Mouse (Mus musculus) small intestine, adult 2 months (tissue): ENCODE results near the gene Ncam1. TPM values are rescaled to one million over a fixed set of nuclear protein-coding genes. Genes with fewer than 3 reads are reported as not detected.

Experiments
- H3K27ac ChIP-seq: fragments of 200-500 bp; 2 replicates; pipeline ENCODE4 v1.5.1; 2012; ENCODE audit warnings: low read depth, low read length, control low read depth, inconsistent platforms; ENCODE audit not compliant: insufficient read depth
- H3K27me3 ChIP-seq: fragments of 200-500 bp; 2 replicates; pipeline ENCODE4 v1.6.1; 2012; ENCODE audit warnings: mild to moderate bottlenecking, moderate library complexity, low read length, inconsistent platforms; ENCODE audit not compliant: control insufficient read depth, insufficient read depth
- H3K36me3 ChIP-seq: fragments of 200-500 bp; 2 replicates; pipeline ENCODE4 v1.6.1; 2012; ENCODE audit warnings: mild to moderate bottlenecking, low read length, control low read depth, inconsistent platforms; ENCODE audit not compliant: control insufficient read depth, insufficient read depth
- H3K4me1 ChIP-seq: fragments of 200-500 bp; 2 replicates; pipeline ENCODE4 v1.6.1; 2012; ENCODE audit warnings: low read length, inconsistent platforms, mixed read lengths; ENCODE audit not compliant: control insufficient read depth, insufficient read depth, insufficient read length
- H3K4me3 ChIP-seq: fragments of 200-500 bp; 2 replicates; pipeline ENCODE4 v1.5.1; 2012; ENCODE audit warnings: low read depth, mild to moderate bottlenecking, control low read depth, inconsistent platforms, low read length, moderate library complexity
- CTCF ChIP-seq: fragments of 200-500 bp; IDR thresholded peaks from 2 replicates; pipeline ENCODE4 v1.5.1; 2012; ENCODE audit warnings: low read depth, mild to moderate bottlenecking, control low read depth, inconsistent platforms, low read length, moderate library complexity, mixed read lengths; ENCODE audit not compliant: insufficient replicate concordance, insufficient read length; ENCODE audit errors: extremely low read depth
- POLR2A ChIP-seq: fragments of 200-500 bp; IDR thresholded peaks from 2 replicates; pipeline ENCODE4 v1.6.1; 2012; ENCODE audit warnings: low read depth, mild to moderate bottlenecking, control low read depth, inconsistent platforms, low read length, moderate library complexity
- WGBS: fragments of 180-500 bp; shearing (Covaris S2); methylation state at CpG from one replicate; pipeline ENCODE4 v1.1.7; 2018; 5-methylcytosine and 5-hydroxymethylcytosine counted together
- polyA plus RNA-seq: library from polyadenylated mRNA; depleted of rRNA; stranded (reverse); fragments of >200 nt; gene quantifications from 2 replicates; pipeline ENCODE4 v1.2.3, GENCODE M21; 2012

Ncam1 gene
- polyA plus RNA-seq, 1 experiment: 3.5 TPM

DNA sequence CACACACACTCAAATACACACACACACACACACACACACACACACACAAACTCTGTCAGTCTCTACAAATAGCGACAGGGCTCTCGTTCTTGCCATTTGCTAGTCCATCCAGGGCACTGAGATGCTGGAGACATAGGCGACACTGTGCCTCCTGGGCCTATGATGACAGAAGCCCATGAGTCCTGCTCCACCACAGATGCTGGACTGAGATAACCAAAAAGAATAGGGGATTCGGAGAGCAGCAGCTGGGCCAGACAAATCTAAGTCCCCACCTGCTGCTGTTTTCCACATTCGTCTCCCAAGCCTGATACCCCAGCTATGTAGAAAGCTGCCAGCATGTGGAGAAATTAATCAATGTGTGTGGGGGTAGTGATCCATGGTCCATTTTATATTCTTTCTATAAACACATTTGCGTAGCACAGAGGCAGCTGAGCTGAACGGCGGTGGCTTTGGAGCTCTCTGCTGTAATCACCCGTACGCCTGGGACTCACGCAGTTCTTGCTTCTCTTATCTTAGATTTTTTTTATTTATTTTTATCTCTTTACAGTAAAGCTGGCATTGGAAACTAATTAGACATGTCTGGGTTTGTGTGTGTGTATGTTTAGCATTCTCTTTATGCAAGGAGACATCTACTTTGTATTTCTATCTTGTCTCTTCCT, 162.9 kb downstream of the Ncam1 start:
- Histone ChIP-seq H3K27me3 (no peaks in the 10 kb centered on the region), H3K4me3 (no peak overlapping the region), H3K4me1 (no peaks in the 10 kb centered on the region), H3K36me3 (no peaks in the 10 kb centered on the region), H3K27ac (no peak overlapping the region)
- TF ChIP-seq POLR2A (no peak), CTCF (no peak)
- 85% methylated on average over 11 of the region's 11 CpGs for WGBS

DNA sequence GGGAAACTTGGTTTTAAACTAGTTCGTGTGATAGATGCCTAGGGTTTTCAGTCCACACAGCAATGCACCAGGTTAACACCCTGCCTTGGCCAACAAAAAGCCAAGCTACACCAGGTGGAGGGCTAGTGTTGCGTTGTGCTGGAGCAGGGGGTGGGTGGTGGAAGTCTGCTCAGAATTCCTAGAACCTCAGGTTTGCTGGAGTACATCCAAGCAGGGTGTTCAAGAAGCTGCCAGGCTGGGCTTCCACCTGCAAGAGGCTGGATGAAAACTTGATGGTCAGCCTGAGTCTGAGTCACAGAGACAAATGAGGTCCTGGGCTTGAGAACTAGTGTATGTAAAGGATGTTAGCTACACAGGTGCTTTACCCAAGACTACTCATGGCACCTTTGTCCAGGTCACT, 166.1 kb downstream of the Ncam1 start:
- Histone ChIP-seq H3K36me3 (no peaks in the 10 kb centered on the region), H3K27me3 (no peaks in the 10 kb centered on the region), H3K27ac (no peak overlapping the region), H3K4me1 (no peaks in the 10 kb centered on the region), H3K4me3 (no peak overlapping the region)
- TF ChIP-seq POLR2A (no peak), CTCF (no peak)
- 87% methylated on average over 2 of the region's 2 CpGs for WGBS

- WGBS: 82% methylated on average over 2 of the region's 2 CpGs
- H3K27ac ChIP-seq: no peak overlapping the region
Measured at GRCm38 (mm10) chr9:49630336-49630735, 168.4 kb downstream of the Ncam1 start.

DNA sequence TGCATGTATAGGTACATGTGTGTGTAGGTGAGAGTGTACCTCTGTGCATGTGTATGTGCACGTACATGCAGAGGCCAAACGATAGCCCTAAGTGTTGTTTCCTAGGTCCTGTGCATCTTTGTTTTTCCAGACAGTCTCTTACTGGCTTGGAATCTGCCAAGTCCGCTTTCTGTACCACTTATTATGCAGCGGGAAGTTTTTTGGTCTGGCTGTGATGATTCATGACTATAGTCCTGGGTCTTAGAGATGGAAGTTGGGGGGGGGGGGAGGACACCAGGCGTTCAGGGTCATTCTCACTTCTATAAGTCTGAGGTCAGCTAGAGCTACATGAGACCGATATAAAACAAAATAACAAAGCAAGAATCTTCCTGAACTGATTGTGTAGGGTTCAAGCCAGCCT, 173.8 kb downstream of the Ncam1 start:
- no peak overlapping the region for H3K27ac ChIP-seq
- 86% methylated on average over 6 of the region's 6 CpGs for WGBS
- H3K4me3 ChIP-seq: no peak overlapping the region
- no peaks in the 10 kb centered on the region for H3K36me3 ChIP-seq
- no peaks in the 10 kb centered on the region for H3K4me1 ChIP-seq
- no peaks in the 10 kb centered on the region for H3K27me3 ChIP-seq
- TF ChIP-seq CTCF (no peak), POLR2A (no peak)

More at GRCm38 (mm10) chr9:49630336-49630735, 168.4 kb downstream of the Ncam1 start:
- no peak for TF ChIP-seq POLR2A
- TF ChIP-seq CTCF: no peak
- H3K36me3 ChIP-seq: no peaks in the 10 kb centered on the region
- H3K4me1 ChIP-seq: no peaks in the 10 kb centered on the region
- no peak overlapping the region for H3K4me3 ChIP-seq
- H3K27me3 ChIP-seq: no peaks in the 10 kb centered on the region

DNA sequence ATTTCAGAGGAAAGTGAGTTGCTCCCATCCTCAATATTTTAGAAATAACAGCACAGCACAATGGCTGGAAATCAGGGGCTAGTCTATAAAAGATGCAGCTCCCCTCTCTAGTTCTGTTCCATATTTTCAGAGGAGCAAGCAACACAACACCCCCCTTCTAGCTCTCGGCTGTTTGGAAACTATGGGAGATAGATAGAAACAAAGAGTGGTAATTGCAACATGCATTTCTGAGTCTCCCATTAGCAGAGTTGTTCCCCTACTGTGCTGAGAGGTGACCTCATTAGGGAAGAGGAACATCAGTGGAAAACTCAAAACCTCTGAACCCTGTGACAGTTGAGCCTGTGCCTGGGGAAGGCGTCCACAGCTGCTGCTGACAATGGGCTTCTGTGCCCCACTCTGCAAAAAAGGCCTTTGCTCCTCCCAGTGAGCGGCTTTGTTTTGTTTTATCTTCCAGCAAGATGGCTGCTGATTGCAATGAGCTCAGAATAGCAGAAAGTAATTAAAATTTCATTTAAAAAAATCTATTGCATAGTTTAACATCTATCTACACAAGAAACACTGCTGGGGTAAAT, 174.7 kb downstream of the Ncam1 start:
- 72% methylated on average over 3 of the region's 3 CpGs for WGBS
- no peak overlapping the region for H3K27ac ChIP-seq

GRCm38 (mm10) chr9:49622928-49623676, 175.6 kb downstream of the Ncam1 start:
- no peaks in the 10 kb centered on the region for H3K4me1 ChIP-seq
- no peak overlapping the region for H3K27ac ChIP-seq
- no peaks in the 10 kb centered on the region for H3K36me3 ChIP-seq
- TF ChIP-seq POLR2A (no peak), CTCF (no peak)
- H3K27me3 ChIP-seq: no peaks in the 10 kb centered on the region
- 68% methylated on average over 9 of the region's 9 CpGs for WGBS
- no peak overlapping the region for H3K4me3 ChIP-seq

More for the DNA sequence above, 174.7 kb downstream of the Ncam1 start:
- no peak overlapping the region for H3K4me3 ChIP-seq
- no peaks in the 10 kb centered on the region for H3K4me1 ChIP-seq
- H3K36me3 ChIP-seq: no peaks in the 10 kb centered on the region
- no peaks in the 10 kb centered on the region for H3K27me3 ChIP-seq
- TF ChIP-seq POLR2A: no peak
- no peak for TF ChIP-seq CTCF

DNA sequence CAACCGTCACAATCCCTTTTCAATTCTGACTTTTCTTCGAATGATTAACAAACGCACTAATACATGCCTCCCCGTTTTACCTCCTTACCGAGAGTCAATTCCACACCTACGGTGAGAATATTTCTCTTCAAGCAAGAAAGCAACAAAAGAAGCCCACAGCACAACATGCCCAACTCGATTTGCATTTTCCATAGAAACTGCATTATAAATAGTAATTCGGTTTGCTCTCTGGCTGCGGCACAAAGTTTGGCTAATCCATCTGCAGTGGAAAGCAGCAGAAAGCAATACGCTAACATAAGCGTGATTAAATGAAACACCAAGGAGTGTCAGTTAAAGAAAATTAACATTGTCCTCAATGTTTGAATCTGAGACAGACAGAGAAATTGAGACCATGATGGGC, 177.0 kb downstream of the Ncam1 start:
- Histone ChIP-seq H3K27ac (no peak overlapping the region), H3K27me3 (no peaks in the 10 kb centered on the region), H3K4me3 (no peak overlapping the region), H3K36me3 (no peaks in the 10 kb centered on the region), H3K4me1 (no peaks in the 10 kb centered on the region)
- 91% methylated on average over 11 of the region's 11 CpGs for WGBS
- TF ChIP-seq POLR2A (no peak), CTCF (no peak)
